Mouse (Mus musculus) ES-E14 (cell line): Measurements from ENCODE around the gene Pola1. TPM values are rescaled to one million over a fixed set of nuclear protein-coding genes. Genes with fewer than 3 reads are reported as not detected.

Experiments
- DNase-seq: peaks from one replicate; pipeline ENCODE4 v3.0.0-alpha.2; 2013; ENCODE audit warnings: low read depth, low spot score
- H3K27ac ChIP-seq: 2 replicates; pipeline ENCODE4 v1.5.1; 2012; ENCODE audit warnings: low read depth, mild to moderate bottlenecking, low read length, moderate library complexity, mixed read lengths; ENCODE audit not compliant: poor library complexity, insufficient read depth, severe bottlenecking
- H3K36me3 ChIP-seq: 2 replicates; pipeline ENCODE4 v1.6.1; 2012; ENCODE audit warnings: mild to moderate bottlenecking, low read length, moderate library complexity, mixed read lengths; ENCODE audit not compliant: control insufficient read depth, poor library complexity, insufficient read depth, severe bottlenecking
- H3K4me1 ChIP-seq, 2 experiments: fragments of 150-350 bp in 1 of 2; sonication (generic) in 1 of 2; 2 replicates each; pipeline ENCODE4 v1.6.1; 2012; ENCODE audit warnings: low read length in 2 of 2, mild to moderate bottlenecking in 1 of 2, mixed read lengths in 1 of 2; ENCODE audit not compliant: control insufficient read depth in 2 of 2, insufficient read depth in 2 of 2, poor library complexity in 1 of 2
- H3K4me3 ChIP-seq, 2 experiments: fragments of 150-350 bp in 1 of 2; sonication (generic) in 1 of 2; 2 replicates each; pipeline ENCODE4 v1.5.1; 2012; ENCODE audit warnings: low read length in 2 of 2, low read depth in 1 of 2, mild to moderate bottlenecking in 1 of 2, mixed read lengths in 1 of 2; ENCODE audit not compliant: insufficient read depth in 1 of 2, poor library complexity in 1 of 2, severe bottlenecking in 1 of 2
- H3K9ac ChIP-seq: 2 replicates; pipeline ENCODE4 v1.6.1; 2012; ENCODE audit warnings: low read depth, mild to moderate bottlenecking, low read length, mixed read lengths; ENCODE audit not compliant: poor library complexity, insufficient read depth, severe bottlenecking
- H3K9me3 ChIP-seq: fragments of 150-350 bp; sonication (generic); 2 replicates; pipeline ENCODE4 v1.6.1; 2012; ENCODE audit warnings: low read depth, mild to moderate bottlenecking, low read length; ENCODE audit not compliant: control insufficient read depth, insufficient read depth
- CHD2 ChIP-seq: IDR thresholded peaks from 2 replicates; pipeline ENCODE4 v1.6.1; 2014; ENCODE audit warnings: mild to moderate bottlenecking, low read depth, low read length, inconsistent platforms
- HCFC1 ChIP-seq: IDR thresholded peaks from 2 replicates; pipeline ENCODE4 v1.6.1; 2012; ENCODE audit warnings: low read length, inconsistent platforms, borderline replicate concordance; ENCODE audit not compliant: insufficient read depth
- MAFK ChIP-seq: IDR thresholded peaks from 2 replicates; pipeline ENCODE4 v1.6.1; 2014; ENCODE audit warnings: mild to moderate bottlenecking, low read depth, low read length, inconsistent platforms; ENCODE audit not compliant: insufficient read depth
- ZC3H11A ChIP-seq: IDR thresholded peaks from 2 replicates; pipeline ENCODE4 v1.6.1; 2012; ENCODE audit warnings: low read depth, mild to moderate bottlenecking, inconsistent platforms, low read length, borderline replicate concordance
- ZNF384 ChIP-seq: IDR thresholded peaks from 2 replicates; pipeline ENCODE4 v1.6.1; 2012; ENCODE audit warnings: low read depth, low read length, inconsistent platforms
- in situ Hi-C, 2 experiments: fragments of 600-800 bp; cut with MboI; formaldehyde crosslinking; loops; one replicate each; pipeline ENCODE4 v1.15.1; 2025; ENCODE audit warnings: low sequenced_read_pairs in 2 of 2, inconsistent platforms in 1 of 2; ENCODE audit not compliant: unreplicated experiment in 2 of 2
- total RNA-seq: library from RNA; depleted of rRNA; stranded (reverse); fragments of 300-350 nt; gene quantifications from 2 replicates; pipeline ENCODE4 v1.2.3, GENCODE M21; 2012

Gene Pola1
- total RNA-seq, 1 experiment: 40.3 TPM

DNA sequence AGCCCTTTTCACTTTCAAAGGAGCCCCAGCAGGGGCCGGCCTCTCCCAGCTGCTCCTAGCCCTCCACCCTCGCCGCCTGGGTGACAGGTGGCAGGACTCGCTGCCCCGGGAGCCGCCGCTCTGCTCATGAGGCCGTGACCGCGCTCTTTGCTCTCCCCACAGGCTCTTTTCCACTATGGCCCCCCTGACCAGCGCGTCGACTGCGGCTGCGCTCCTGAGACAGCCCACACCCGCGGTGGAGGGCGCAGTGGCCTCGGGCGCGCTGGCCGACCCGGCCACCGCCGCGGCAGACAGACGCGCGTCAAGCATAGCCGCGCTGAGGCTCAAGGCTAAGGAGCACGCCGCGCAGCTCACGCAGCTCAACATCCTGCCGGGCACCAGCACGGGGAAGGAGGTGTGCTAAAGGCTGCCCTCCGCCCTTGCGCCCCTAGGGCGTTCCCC lies 334.9 kb downstream of the Pola1 start:
- in situ Hi-C loops: no loop called here
- Histone ChIP-seq H3K36me3 (no peaks in the 10 kb centered on the region), H3K4me3 (peak overlapping the region; percentile 28 to 43; a peak in 3 of 4 replicates), H3K27ac (no peak overlapping the region), H3K9me3 (no peaks in the 10 kb centered on the region), H3K4me1 (no peaks in the 10 kb centered on the region), H3K9ac (0 out of 2 replicates have a peak overlapping the region, but pooled peaks have one; percentile 11)
- TF ChIP-seq MAFK (no peak), ZC3H11A (no peak), ZNF384 (no peak), HCFC1 (no peak), CHD2 (no peak)
- DNase-seq: no peak

DNA sequence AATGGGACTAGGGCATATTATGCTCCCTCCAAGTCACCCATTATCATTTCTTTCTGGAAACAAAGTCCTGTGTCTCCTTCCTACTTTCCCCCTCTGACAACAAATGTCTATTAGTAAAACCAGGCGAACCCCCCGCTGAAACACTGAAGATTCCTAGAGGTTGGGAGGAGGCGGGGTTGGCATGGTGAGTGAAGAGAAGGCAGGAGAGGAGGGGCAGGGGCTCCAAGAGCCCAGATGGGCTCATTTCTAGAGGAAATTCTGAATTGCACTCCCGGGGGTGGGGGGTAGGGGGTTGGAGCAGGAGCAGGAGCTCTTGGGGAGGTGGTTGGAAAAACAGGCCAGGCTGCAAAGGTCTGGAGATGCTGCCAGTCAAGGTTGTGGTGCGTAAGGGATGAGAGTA lies 336.1 kb downstream of the Pola1 start:
- H3K9me3 ChIP-seq: no peaks in the 10 kb centered on the region
- in situ Hi-C loops: no loop called here
- H3K27ac ChIP-seq: no peak overlapping the region
- H3K36me3 ChIP-seq: no peaks in the 10 kb centered on the region
- no peak overlapping the region for H3K9ac ChIP-seq
- H3K4me1 ChIP-seq: no peaks in the 10 kb centered on the region
- H3K4me3 ChIP-seq: no peak overlapping the region
- no peak for TF ChIP-seq ZNF384
- no peak for DNase-seq

DNA sequence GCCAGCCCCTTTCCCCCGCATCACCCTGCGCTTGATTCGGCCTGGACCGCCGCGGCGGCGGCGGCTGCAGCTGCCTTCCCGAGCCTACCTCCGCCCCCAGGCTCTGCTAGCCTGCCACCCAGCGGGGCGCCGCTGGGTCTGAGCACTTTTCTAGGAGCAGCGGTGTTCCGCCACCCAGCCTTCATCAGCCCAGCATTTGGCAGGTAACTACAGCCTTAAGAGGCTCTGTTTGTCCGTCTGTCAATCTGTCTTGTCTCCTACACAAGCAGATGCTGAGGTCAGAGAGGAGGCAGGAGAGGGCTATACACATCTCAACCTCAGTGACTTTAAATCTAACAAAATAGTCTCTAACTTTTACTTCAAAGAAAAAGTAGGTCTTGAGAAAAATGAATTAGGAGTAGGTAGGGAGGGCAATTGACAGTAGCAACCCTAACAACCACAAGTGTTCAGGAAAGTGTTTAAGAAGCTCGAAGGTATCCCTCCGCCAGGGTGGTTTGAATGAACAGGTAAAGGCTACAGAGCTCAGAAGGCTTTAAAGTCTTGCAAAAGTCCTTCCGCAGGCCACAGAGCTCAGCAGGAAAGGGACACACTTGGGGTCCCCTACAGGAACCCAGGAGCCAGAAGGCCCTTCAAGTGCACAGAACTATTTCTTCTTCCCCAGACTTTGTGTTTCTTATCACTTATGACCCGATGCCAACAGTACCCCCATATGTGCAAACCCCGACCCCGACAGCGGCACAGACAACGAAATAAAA lies 337.0 kb downstream of the Pola1 start:
- H3K27ac ChIP-seq: no peak overlapping the region
- H3K4me3 ChIP-seq: no peak overlapping the region; a peak in 1 of 4 replicates

DNA sequence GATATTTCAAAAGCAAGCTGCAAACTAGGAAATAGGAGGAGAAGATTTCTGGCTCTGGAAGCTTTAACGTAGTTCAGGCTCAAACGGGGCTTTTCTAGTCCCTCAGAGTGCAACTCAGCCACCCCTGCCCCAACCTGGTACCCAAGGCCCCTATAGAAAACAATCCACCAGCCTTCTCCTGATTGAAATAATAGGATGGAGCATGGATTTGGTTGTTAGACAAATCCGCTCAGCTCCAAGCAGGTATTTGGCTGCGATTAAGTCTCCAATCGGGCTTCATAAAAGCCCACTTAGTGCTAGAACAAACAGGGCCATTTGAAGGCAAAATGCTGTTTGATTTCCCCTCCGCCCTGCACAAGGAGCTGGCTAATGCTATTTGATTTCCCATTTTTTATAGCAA lies 339.9 kb downstream of the Pola1 start:
- TF ChIP-seq ZNF384: no peak
- H3K4me3 ChIP-seq: no peak overlapping the region
- in situ Hi-C loops: no loop called here
- H3K27ac ChIP-seq: no peak overlapping the region
- no peak for DNase-seq
- no peaks in the 10 kb centered on the region for H3K36me3 ChIP-seq
- no peaks in the 10 kb centered on the region for H3K9me3 ChIP-seq
- H3K9ac ChIP-seq: no peak overlapping the region
- H3K4me1 ChIP-seq: no peaks in the 10 kb centered on the region

More for the DNA sequence above, 337.0 kb downstream of the Pola1 start:
- TF ChIP-seq HCFC1 (no peak), ZNF384 (no peak), MAFK (no peak), ZC3H11A (no peak), CHD2 (no peak)
- Histone ChIP-seq H3K4me1 (no peaks in the 10 kb centered on the region), H3K36me3 (no peaks in the 10 kb centered on the region), H3K9ac (no peak overlapping the region), H3K9me3 (no peaks in the 10 kb centered on the region)
- in situ Hi-C loops: no loop called here
- no peak for DNase-seq

DNA sequence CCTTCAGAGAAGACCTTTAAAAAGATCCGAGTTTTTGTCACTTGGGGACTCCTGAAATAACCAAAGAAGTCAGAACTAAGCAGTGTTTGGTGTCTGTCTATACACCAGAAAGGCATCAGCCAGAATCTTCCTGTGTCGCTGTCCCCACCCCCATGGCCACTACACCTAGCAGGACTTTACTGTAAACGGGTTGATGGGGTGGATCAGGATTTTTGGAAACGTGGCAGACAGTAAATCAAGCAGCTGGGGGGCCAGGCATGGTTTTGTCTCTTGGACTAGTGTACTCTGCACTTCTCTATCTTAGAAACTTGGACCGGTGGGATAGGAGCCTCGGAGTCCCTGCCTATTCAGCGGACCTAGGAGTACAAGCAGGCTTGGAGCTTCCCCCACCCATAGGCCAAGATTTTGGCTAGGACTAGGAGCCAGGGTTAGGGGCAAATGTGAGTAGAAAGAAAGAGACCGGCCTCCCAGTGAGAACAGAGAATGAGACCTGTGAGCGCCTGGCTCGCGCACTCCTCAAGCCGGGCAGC lies 342.0 kb downstream of the Pola1 start:
- Histone ChIP-seq H3K4me3 (no peak overlapping the region), H3K9me3 (no peaks in the 10 kb centered on the region), H3K9ac (no peak overlapping the region), H3K27ac (no peak overlapping the region), H3K36me3 (no peaks in the 10 kb centered on the region), H3K4me1 (no peaks in the 10 kb centered on the region)
- DNase-seq: no peak
- TF ChIP-seq CHD2: no peak
- no peak for TF ChIP-seq MAFK
- no peak for TF ChIP-seq ZNF384
- TF ChIP-seq ZC3H11A: no peak
- no peak for TF ChIP-seq HCFC1
- in situ Hi-C loops: no loop called here
